Mouse (Mus musculus) stomach, postnatal 0 days (tissue): ENCODE results near the gene Otub2.

Experiments
- CTCF ChIP-seq: IDR thresholded peaks from 2 replicates; pipeline ENCODE4 v1.5.1; 2016; ENCODE audit warnings: antibody characterized with exemption, low read depth, mild to moderate bottlenecking, moderate library complexity
- EP300 ChIP-seq: optimal IDR thresholded peaks from 2 replicates; pipeline ENCODE3; 2016; ENCODE audit warnings: antibody characterized with exemption

- TF ChIP-seq CTCF (peak; percentile 64), EP300 (no peak)
Measured at GRCm38 (mm10) chr12:103353538-103353937, 34.9 kb upstream of the Otub2 start.
